Mouse (Mus musculus): ENCODE results near the gene Trp63. TPM values are rescaled to one million over a fixed set of nuclear protein-coding genes. Genes with fewer than 3 reads are reported as not detected.

The Trp63 gene
- polyA plus RNA-seq, 1 experiment from 2014 or later, result 0.21 TPM

DNA sequence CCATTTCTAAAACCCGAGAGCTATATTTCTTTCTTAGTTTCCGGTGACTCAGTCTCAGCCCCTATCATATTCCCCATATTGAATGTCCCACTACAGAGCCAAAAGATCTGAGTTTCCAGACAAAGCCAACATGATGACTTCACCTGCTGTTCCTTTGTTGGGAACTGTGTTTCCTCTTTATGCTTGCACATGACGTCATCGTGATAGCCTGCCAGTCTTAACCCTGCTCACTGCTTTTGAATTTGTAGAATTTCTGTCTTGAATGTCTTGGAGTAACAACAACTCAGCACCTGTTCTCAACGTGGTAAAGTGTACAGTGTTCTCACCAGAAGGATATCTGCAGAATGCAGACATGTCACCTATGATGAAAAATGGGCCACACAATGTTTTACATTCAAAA, 39.6 kb downstream of the Trp63 start:
- H3K4me1 ChIP-seq (replicated peaks), result no peaks in the 10 kb centered on the region
- no peak for ATAC-seq (ENCODE audit: low FRiP score)
- no peak overlapping the region for H3K27ac ChIP-seq
- 77% methylated on average over 5 of the region's 5 CpGs for WGBS
- no peak overlapping the region for H3K4me2 ChIP-seq
- no peak overlapping the region for H3K4me3 ChIP-seq
- H3K9me3 ChIP-seq, result no peaks in the 10 kb centered on the region
- no peaks in the 10 kb centered on the region for H3K27me3 ChIP-seq
- H3K9ac ChIP-seq, result no peak overlapping the region
- no peaks in the 10 kb centered on the region for H3K36me3 ChIP-seq

DNA sequence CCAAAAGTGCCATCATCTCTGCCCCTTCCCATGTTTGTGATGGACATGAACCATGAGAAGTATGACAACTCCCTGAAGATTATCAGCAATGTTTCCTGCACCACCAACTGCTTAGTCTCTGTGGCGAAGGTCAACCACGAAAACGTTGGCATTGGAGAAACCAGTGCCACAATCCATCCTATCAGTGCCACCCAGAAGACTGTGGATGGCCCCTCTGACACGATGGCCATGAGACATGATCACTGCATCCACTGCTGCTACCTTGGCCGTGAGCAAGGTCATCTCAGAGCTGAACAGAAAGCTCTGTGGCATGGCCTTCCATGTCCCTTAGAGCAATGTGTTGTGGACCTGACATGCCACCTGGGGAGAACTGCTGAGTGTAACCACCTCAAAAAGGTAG, 43.4 kb downstream of the Trp63 start:
- H3K9me3 ChIP-seq, result no peaks in the 10 kb centered on the region
- no peak for ATAC-seq (ENCODE audit: low FRiP score)
- no peak overlapping the region for H3K27ac ChIP-seq
- H3K9ac ChIP-seq, result no peak overlapping the region
- H3K36me3 ChIP-seq, result no peaks in the 10 kb centered on the region
- H3K4me3 ChIP-seq, result no peak overlapping the region
- 91% methylated on average over 5 of the region's 5 CpGs for WGBS
- no peaks in the 10 kb centered on the region for H3K4me1 ChIP-seq (replicated peaks)
- no peaks in the 10 kb centered on the region for H3K27me3 ChIP-seq
- no peak overlapping the region for H3K4me2 ChIP-seq

DNA sequence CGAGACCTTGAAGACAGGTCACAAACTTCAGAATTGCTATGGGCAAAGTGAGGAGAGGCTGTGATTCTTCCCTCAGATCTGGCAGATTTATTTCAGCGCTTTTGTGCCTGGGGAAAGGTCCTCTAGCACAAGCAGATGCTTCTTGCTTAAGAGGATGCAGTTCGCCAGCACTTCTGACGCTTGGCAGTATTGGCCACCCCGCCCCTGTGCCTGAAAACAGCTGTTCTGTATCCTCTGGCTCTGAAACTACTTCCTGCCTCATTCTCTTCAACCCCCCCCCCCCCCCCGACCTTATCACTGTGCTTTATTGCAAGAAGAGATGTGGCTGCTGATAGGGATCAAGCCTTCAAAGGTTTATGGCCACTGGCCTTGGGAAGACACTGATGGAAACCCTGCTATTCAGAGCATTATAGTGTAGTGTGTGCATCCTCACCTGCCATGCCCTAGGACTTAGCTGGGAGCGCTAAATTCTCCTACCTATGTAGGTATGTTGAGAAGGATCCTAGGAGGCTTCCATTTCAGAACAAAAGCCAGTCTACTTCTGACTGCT, 44.5 kb downstream of the Trp63 start:
- ATAC-seq (ENCODE audit: low FRiP score), result no peak
- 78% methylated on average over 7 of the region's 7 CpGs for WGBS
- Histone ChIP-seq H3K9ac (no peak overlapping the region), H3K27ac (no peak overlapping the region), H3K9me3 (no peaks in the 10 kb centered on the region), H3K4me1 (replicated peaks) (no peaks in the 10 kb centered on the region), H3K27me3 (no peaks in the 10 kb centered on the region), H3K36me3 (no peaks in the 10 kb centered on the region), H3K4me2 (no peak overlapping the region), H3K4me3 (no peak overlapping the region)

DNA sequence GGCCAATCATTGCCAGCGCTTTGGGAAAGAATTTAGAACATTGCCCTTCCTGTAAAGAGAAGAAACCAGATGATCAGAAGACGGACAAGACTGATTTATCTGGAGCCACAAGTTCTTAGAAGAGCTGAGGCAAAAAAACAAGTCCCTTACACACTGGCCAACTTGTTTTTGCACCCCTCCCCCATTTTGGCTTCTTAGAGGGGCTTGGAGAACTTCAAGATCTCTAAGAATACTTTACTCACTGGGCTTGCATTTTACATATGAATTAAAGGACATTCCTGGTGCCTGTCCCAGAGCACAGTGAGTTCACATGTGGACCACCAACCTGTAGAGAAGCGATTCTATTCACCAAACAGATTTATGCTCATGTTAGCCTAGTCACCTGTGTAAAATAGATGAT, 53.3 kb downstream of the Trp63 start:
- H3K4me3 ChIP-seq, result no peak overlapping the region
- H3K27me3 ChIP-seq, result no peaks in the 10 kb centered on the region
- ATAC-seq (ENCODE audit: low FRiP score), result no peak
- no peaks in the 10 kb centered on the region for H3K36me3 ChIP-seq
- no peaks in the 10 kb centered on the region for H3K9me3 ChIP-seq
- H3K27ac ChIP-seq, result no peak overlapping the region
- 73% methylated on average over 3 of the region's 3 CpGs for WGBS
- no peak overlapping the region for H3K9ac ChIP-seq
- peaks cover 4% of the 10 kb centered on the region; the same call in 1 of the 2 replicates for H3K4me1 ChIP-seq (replicated peaks)
- H3K4me2 ChIP-seq, result no peak overlapping the region

DNA sequence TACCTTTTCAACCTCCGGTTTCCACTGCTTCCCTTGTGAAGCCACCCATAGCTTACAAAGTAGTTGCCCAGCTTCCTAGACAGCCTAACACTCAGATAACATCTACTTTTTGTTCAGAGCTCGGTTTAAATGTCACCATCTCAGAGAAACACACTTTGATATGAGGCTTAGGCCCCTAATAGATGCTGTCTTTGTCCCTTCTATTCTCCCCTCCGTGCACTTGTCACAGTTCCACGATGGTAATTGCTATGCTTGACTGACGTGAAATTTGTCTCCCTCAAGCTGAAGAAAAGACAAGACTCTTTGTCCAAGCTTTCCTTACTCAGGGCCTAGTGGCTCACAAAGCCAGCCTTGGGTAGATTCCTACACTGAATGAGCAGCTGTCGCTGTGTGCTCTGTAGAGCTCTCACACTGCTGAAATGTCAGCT, 54.1 kb downstream of the Trp63 start:
- WGBS, result 28% methylated on average over 6 of the region's 6 CpGs
- Histone ChIP-seq H3K4me2 (no peak overlapping the region), H3K9me3 (no peaks in the 10 kb centered on the region), H3K9ac (no peak overlapping the region), H3K27me3 (no peaks in the 10 kb centered on the region), H3K36me3 (no peaks in the 10 kb centered on the region), H3K27ac (no peak overlapping the region), H3K4me3 (no peak overlapping the region), H3K4me1 (replicated peaks) (peaks cover 4% of the 10 kb centered on the region; the same call in 1 of the 2 replicates)
- peak; percentile 54; the same call in 1 of the 2 replicates for ATAC-seq (ENCODE audit: low FRiP score)

DNA sequence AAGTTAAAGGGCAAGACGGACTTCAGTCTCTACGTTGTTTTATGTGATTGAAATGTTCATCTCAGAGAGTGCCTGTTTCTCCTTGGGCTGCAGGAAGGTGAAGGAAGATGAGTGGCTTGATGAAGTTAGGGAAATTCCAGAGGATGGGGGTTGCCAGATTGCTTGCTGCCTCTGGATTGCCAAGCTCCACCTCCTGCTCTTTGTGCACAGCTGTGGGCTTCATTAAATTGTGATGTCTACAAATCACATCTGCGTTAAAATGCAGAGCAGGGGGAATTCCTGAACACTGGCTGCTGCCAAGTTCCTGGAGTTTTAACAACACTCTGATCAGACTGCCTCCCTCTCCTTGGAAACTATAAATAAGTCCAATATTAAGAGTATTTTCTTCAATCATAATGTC, 63.2 kb downstream of the Trp63 start:
- H3K36me3 ChIP-seq, result no peaks in the 10 kb centered on the region
- H3K27me3 ChIP-seq, result no peaks in the 10 kb centered on the region
- no peak overlapping the region for H3K4me3 ChIP-seq
- WGBS, result 51% methylated on average over 3 of the region's 3 CpGs
- H3K9me3 ChIP-seq, result no peaks in the 10 kb centered on the region
- peaks cover under 1% of the 10 kb centered on the region for H3K4me1 ChIP-seq (replicated peaks)
- no peak overlapping the region for H3K27ac ChIP-seq
- peak; percentile 36; the same call in 1 of the 2 replicates for ATAC-seq (ENCODE audit: low FRiP score)
- H3K4me2 ChIP-seq, result no peak overlapping the region
- H3K9ac ChIP-seq, result no peak overlapping the region

DNA sequence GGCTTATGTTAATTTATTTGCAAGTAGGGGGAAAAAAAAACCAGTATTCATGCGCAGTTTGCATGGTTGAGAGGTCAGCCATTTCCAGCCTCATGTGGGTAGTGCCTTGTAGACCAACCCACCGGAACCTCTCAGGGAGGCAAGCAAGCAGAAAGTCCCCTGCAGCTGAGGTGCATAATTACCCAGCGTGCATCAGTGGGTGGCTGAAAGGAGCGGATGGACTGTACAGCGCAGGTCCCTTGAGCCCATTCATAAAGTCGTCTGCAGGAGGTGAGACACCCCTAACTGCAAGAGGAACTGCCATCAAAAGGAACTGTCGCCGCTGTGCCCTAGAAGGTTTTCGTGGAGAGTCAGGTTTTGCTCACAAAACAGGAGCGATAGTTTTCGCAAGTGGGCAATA, 68.3 kb downstream of the Trp63 start:
- Histone ChIP-seq H3K9ac (no peak overlapping the region), H3K4me3 (no peak overlapping the region), H3K4me2 (0 out of 2 replicates have a peak overlapping the region, but pooled peaks have one; percentile 4), H3K9me3 (no peaks in the 10 kb centered on the region), H3K36me3 (no peaks in the 10 kb centered on the region), H3K27ac (no peak overlapping the region), H3K27me3 (no peaks in the 10 kb centered on the region), H3K4me1 (replicated peaks) (peaks cover 5% of the 10 kb centered on the region)
- 57% methylated on average over 11 of the region's 11 CpGs for WGBS
- ATAC-seq (ENCODE audit: low FRiP score), result peak; percentile 49; the same call in 1 of the 2 replicates

DNA sequence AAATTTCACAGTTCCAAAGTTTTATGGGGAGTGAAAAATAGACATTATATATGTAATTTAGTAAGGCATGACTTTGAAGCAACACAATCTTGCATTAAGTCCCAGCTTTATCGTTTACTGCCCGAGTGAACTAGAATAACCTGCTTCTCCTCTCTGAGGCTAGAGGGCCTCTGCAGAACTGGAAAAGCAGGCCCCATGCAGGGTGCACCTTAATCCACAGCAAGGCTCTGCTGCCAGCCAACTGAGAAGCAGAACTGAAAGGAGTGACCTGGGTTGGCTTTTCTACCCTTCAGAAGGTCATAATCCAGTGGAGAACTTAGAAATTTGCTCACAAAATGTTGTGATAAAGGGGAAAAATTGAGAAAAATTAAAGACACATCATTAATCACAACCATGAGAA, 74.5 kb downstream of the Trp63 start:
- Histone ChIP-seq H3K4me2 (no peak overlapping the region), H3K27ac (no peak overlapping the region), H3K9me3 (no peaks in the 10 kb centered on the region), H3K36me3 (no peaks in the 10 kb centered on the region), H3K4me3 (no peak overlapping the region), H3K9ac (no peak overlapping the region), H3K4me1 (replicated peaks) (no peaks in the 10 kb centered on the region), H3K27me3 (no peaks in the 10 kb centered on the region)
- WGBS, result 91% methylated on average over 2 of the region's 2 CpGs
- no peak for ATAC-seq (ENCODE audit: low FRiP score)

DNA sequence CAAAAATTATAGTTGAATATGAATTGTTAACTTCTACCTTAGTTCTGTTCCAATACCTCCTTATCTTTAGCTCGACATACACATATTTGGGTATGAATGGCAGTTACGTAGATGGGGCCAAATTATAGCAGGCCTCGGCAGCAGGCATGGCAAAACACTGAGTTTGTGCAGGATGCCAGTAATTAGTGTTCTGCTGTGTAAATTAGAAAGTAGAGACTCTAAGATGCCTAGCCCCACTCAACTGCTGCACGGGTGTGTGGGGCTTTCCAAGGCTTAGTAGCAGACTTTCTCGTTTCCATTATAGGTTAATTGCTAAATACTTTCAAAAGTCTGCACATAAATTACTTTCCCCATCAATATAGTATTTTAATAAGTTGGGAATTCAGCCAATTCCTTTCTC, 82.0 kb downstream of the Trp63 start:
- Histone ChIP-seq H3K36me3 (no peaks in the 10 kb centered on the region), H3K4me3 (no peak overlapping the region), H3K27ac (no peak overlapping the region), H3K27me3 (no peaks in the 10 kb centered on the region), H3K9ac (no peak overlapping the region), H3K4me1 (replicated peaks) (no peaks in the 10 kb centered on the region), H3K9me3 (no peaks in the 10 kb centered on the region), H3K4me2 (no peak overlapping the region)
- ATAC-seq (ENCODE audit: low FRiP score), result no peak
- 91% methylated on average over 5 of the region's 5 CpGs for WGBS

DNA sequence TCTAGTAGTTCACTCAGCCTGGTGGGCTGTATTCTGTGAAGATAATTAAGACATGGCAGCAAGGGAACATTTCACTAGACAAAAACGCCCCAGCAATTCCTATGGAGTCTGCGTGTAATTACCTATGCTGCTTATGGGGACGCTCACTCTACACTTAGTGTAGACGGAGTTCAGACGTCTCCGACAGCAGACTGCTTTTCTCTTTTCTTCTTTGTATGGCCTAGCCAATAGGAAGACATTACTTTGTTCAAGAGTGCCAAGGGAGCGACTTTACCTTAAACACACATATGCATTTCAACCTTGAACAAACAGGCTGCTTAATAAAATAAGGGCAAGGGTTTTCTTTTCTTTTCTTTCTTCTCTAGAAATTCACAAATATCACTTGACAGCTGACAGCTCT, 91.0 kb downstream of the Trp63 start:
- WGBS, result 72% methylated on average over 7 of the region's 7 CpGs
- Histone ChIP-seq H3K9ac (no peak overlapping the region), H3K27me3 (no peaks in the 10 kb centered on the region), H3K4me1 (replicated peaks) (no peaks in the 10 kb centered on the region), H3K27ac (no peak overlapping the region), H3K36me3 (no peaks in the 10 kb centered on the region), H3K9me3 (no peaks in the 10 kb centered on the region), H3K4me3 (no peak overlapping the region), H3K4me2 (no peak overlapping the region)
- ATAC-seq (ENCODE audit: low FRiP score), result no peak

DNA sequence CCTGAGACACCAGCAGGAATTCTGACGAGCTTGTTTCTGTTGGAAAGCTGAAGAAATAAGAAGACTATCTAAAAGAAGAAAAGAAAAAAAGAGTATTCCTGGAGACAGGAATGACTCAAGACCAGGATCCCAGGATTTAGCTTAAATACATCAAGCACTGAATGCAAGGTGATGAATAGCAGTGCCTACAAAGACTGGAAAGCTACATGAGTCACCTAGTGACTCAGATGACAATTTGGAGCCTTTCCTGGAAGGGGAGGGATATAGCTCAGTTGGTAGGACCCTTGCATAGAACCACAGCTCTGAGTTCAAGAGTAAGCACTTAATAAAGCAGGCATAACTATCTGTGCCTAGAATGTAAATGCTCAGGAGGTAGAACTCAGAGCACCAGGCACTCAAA, 93.9 kb downstream of the Trp63 start:
- H3K4me1 ChIP-seq (replicated peaks), result no peaks in the 10 kb centered on the region
- ATAC-seq (ENCODE audit: low FRiP score), result no peak
- 84% methylated on average over 1 of the region's 1 CpGs for WGBS

DNA sequence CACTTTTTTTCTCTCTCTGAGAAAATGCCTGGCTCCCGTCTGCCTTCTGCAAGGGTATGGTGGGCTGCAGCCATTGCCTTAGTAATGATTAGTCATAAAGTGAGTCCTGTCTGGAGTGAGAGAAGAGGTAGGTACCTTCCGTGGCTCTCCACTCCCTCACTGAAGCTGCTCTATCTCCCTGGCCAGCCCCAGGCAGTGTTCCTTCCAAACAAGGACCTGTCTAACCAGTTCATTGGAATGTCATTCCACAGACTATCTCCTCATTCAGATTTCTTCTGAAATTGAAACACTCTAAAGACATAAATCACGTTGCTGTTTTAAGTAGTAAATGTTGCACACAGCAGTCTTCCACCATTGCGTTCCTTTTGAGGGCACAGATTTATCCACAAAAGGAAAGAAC, 96.4 kb downstream of the Trp63 start:
- Histone ChIP-seq H3K27ac (no peak overlapping the region), H3K4me2 (no peak overlapping the region)
- 67% methylated on average over 4 of the region's 4 CpGs for WGBS

More for the DNA sequence above, 93.9 kb downstream of the Trp63 start:
- no peak overlapping the region for H3K27ac ChIP-seq
- no peaks in the 10 kb centered on the region for H3K27me3 ChIP-seq
- H3K9ac ChIP-seq, result no peak overlapping the region
- H3K36me3 ChIP-seq, result no peaks in the 10 kb centered on the region
- no peaks in the 10 kb centered on the region for H3K9me3 ChIP-seq
- H3K4me3 ChIP-seq, result no peak overlapping the region
- no peak overlapping the region for H3K4me2 ChIP-seq

DNA sequence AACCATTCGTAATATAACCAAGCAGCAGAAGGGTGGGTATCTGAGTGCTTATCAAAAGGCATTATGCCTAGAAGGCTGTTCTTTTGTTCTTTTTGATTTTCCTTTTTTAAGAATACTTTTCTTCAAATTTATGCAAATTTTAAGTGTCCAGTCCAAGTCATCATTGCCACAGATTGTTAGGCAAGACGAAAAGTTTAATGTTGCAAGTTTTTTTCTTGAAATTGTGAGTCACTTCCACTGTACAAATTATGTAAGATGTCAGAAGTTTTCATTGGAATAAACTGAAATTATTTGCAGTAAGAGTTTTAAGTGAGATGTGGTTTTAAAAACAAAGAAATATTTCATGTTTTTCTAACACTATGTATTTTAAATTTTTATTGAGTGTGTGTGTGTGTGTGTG, 100.7 kb downstream of the Trp63 start:
- Histone ChIP-seq H3K36me3 (no peaks in the 10 kb centered on the region), H3K4me3 (no peak overlapping the region), H3K9me3 (no peaks in the 10 kb centered on the region), H3K4me1 (replicated peaks) (no peaks in the 10 kb centered on the region), H3K9ac (no peak overlapping the region), H3K27ac (no peak overlapping the region), H3K27me3 (no peaks in the 10 kb centered on the region), H3K4me2 (no peak overlapping the region)
- no peak for ATAC-seq (ENCODE audit: low FRiP score)
- 80% methylated on average over 2 of the region's 2 CpGs for WGBS

More for the DNA sequence above, 96.4 kb downstream of the Trp63 start:
- Histone ChIP-seq H3K4me1 (replicated peaks) (no peaks in the 10 kb centered on the region), H3K4me3 (no peak overlapping the region), H3K36me3 (no peaks in the 10 kb centered on the region), H3K9me3 (no peaks in the 10 kb centered on the region), H3K9ac (no peak overlapping the region), H3K27me3 (no peaks in the 10 kb centered on the region)
- ATAC-seq (ENCODE audit: low FRiP score), result no peak
